Mouse (Mus musculus): ENCODE results near the gene Dhx33. TPM values are rescaled to one million over a fixed set of nuclear protein-coding genes. Genes with fewer than 3 reads are reported as not detected.

The Dhx33 gene
- polyA plus RNA-seq, 1 experiment from 2014 or later, result 12.3 TPM

- 83% methylated on average over 1 of the region's 1 CpGs for WGBS
- ATAC-seq (ENCODE audit: low FRiP score), result no peak
- H3K4me3 ChIP-seq (replicated peaks), result no peak overlapping the region
- peaks cover 18% of the 10 kb centered on the region for H3K36me3 ChIP-seq
- H3K4me1 ChIP-seq, result peaks cover 39% of the 10 kb centered on the region
- no peak overlapping the region for H3K9ac ChIP-seq (replicated peaks)
- no peak overlapping the region for H3K27ac ChIP-seq (replicated peaks)
- no peaks in the 10 kb centered on the region for H3K9me3 ChIP-seq (replicated peaks)
- no peak overlapping the region for H3K4me2 ChIP-seq
- no peaks in the 10 kb centered on the region for H3K27me3 ChIP-seq (replicated peaks)
These were observed 12.8 kb upstream of the Dhx33 start for GRCm38 (mm10) chr11:71017051-71017450.

GRCm38 (mm10) chr11:71012743-71013142 lies 8.5 kb upstream of the Dhx33 start:
- no peaks in the 10 kb centered on the region for H3K27me3 ChIP-seq (replicated peaks)

GRCm38 (mm10) chr11:71008321-71008720 lies 4.1 kb upstream of the Dhx33 start:
- H3K27me3 ChIP-seq (replicated peaks), result no peaks in the 10 kb centered on the region
- H3K4me1 ChIP-seq, result peaks cover 8% of the 10 kb centered on the region
- no peak overlapping the region for H3K9ac ChIP-seq (replicated peaks)
- 93% methylated on average over 3 of the region's 3 CpGs for WGBS
- H3K9me3 ChIP-seq (replicated peaks), result no peaks in the 10 kb centered on the region
- H3K4me3 ChIP-seq (replicated peaks), result no peak overlapping the region
- H3K36me3 ChIP-seq, result peaks cover 40% of the 10 kb centered on the region
- H3K4me2 ChIP-seq, result no peak overlapping the region
- ATAC-seq (ENCODE audit: low FRiP score), result no peak
- no peak overlapping the region for H3K27ac ChIP-seq (replicated peaks)

More at GRCm38 (mm10) chr11:71012743-71013142, 8.5 kb upstream of the Dhx33 start:
- no peak for ATAC-seq (ENCODE audit: low FRiP score)
- Histone ChIP-seq H3K4me1 (peaks cover 17% of the 10 kb centered on the region), H3K9ac (replicated peaks) (no peak overlapping the region), H3K36me3 (peaks cover 49% of the 10 kb centered on the region), H3K4me3 (replicated peaks) (no peak overlapping the region), H3K27ac (replicated peaks) (no peak overlapping the region), H3K4me2 (no peak overlapping the region), H3K9me3 (replicated peaks) (no peaks in the 10 kb centered on the region)
- WGBS, result 95% methylated on average over 7 of the region's 7 CpGs

- WGBS, result 91% methylated on average over 7 of the region's 7 CpGs
- Histone ChIP-seq H3K4me3 (replicated peaks) (no peak overlapping the region), H3K4me1 (peaks cover 13% of the 10 kb centered on the region), H3K9ac (replicated peaks) (no peak overlapping the region), H3K27ac (replicated peaks) (no peak overlapping the region), H3K36me3 (peaks cover 39% of the 10 kb centered on the region), H3K4me2 (no peak overlapping the region), H3K9me3 (replicated peaks) (no peaks in the 10 kb centered on the region), H3K27me3 (replicated peaks) (no peaks in the 10 kb centered on the region)
- ATAC-seq (ENCODE audit: low FRiP score), result no peak
These were observed 3.6 kb upstream of the Dhx33 start for GRCm38 (mm10) chr11:71007831-71008230.

- H3K4me1 ChIP-seq, result peaks cover 21% of the 10 kb centered on the region
- WGBS, result 96% methylated on average over 6 of the region's 6 CpGs
These were observed 2.8 kb upstream of the Dhx33 start for GRCm38 (mm10) chr11:71007026-71007425.

GRCm38 (mm10) chr11:71005046-71005445 lies 809 bp upstream of the Dhx33 start:
- H3K9ac ChIP-seq (replicated peaks), result no peak overlapping the region
- 66% methylated on average over 5 of the region's 5 CpGs for WGBS
- H3K36me3 ChIP-seq, result peaks cover 20% of the 10 kb centered on the region
- peaks cover 22% of the 10 kb centered on the region for H3K4me1 ChIP-seq
- ATAC-seq (ENCODE audit: low FRiP score), result no peak
- H3K27me3 ChIP-seq (replicated peaks), result no peaks in the 10 kb centered on the region
- H3K9me3 ChIP-seq (replicated peaks), result no peaks in the 10 kb centered on the region
- H3K27ac ChIP-seq (replicated peaks), result 0 out of 2 replicates have a peak overlapping the region, but pooled peaks have one; percentile 41
- peak overlapping the region; percentile 99 for H3K4me3 ChIP-seq (replicated peaks)
- peak overlapping the region; percentile 57 for H3K4me2 ChIP-seq

More at GRCm38 (mm10) chr11:71007026-71007425, 2.8 kb upstream of the Dhx33 start:
- no peak overlapping the region for H3K4me2 ChIP-seq
- H3K9ac ChIP-seq (replicated peaks), result no peak overlapping the region
- peaks cover 30% of the 10 kb centered on the region for H3K36me3 ChIP-seq
- H3K4me3 ChIP-seq (replicated peaks), result no peak overlapping the region
- H3K27me3 ChIP-seq (replicated peaks), result no peaks in the 10 kb centered on the region
- H3K27ac ChIP-seq (replicated peaks), result no peak overlapping the region
- H3K9me3 ChIP-seq (replicated peaks), result no peaks in the 10 kb centered on the region
- ATAC-seq (ENCODE audit: low FRiP score), result no peak

- peaks cover 22% of the 10 kb centered on the region for H3K36me3 ChIP-seq
- peaks cover 22% of the 10 kb centered on the region for H3K4me1 ChIP-seq
- no peaks in the 10 kb centered on the region for H3K9me3 ChIP-seq (replicated peaks)
- H3K4me2 ChIP-seq, result peak overlapping the region; percentile 91
- peak overlapping the region; percentile 99 for H3K4me3 ChIP-seq (replicated peaks)
- H3K27me3 ChIP-seq (replicated peaks), result no peaks in the 10 kb centered on the region
- H3K27ac ChIP-seq (replicated peaks), result peak overlapping the region; percentile 82
- H3K9ac ChIP-seq (replicated peaks), result peak overlapping the region; percentile 77
- WGBS, result 1% methylated on average over 49 of the region's 49 CpGs
- ATAC-seq (ENCODE audit: low FRiP score), result peak; percentile 74
These were observed 474 bp downstream of the Dhx33 start for GRCm38 (mm10) chr11:71003611-71004315.

GRCm38 (mm10) chr11:71001167-71001566 lies 3.1 kb downstream of the Dhx33 start:
- H3K9ac ChIP-seq (replicated peaks), result no peak overlapping the region
- H3K27ac ChIP-seq (replicated peaks), result no peak overlapping the region
- ATAC-seq (ENCODE audit: low FRiP score), result no peak
- H3K4me3 ChIP-seq (replicated peaks), result no peak overlapping the region
- H3K36me3 ChIP-seq, result peaks cover 42% of the 10 kb centered on the region
- peaks cover 22% of the 10 kb centered on the region for H3K4me1 ChIP-seq
- WGBS, result 88% methylated on average over 4 of the region's 4 CpGs
- no peaks in the 10 kb centered on the region for H3K27me3 ChIP-seq (replicated peaks)
- no peak overlapping the region for H3K4me2 ChIP-seq
- no peaks in the 10 kb centered on the region for H3K9me3 ChIP-seq (replicated peaks)

GRCm38 (mm10) chr11:70982557-70983228 lies 21.5 kb downstream of the Dhx33 start, which contains the start of gene C1qbp:
Gene C1qbp (minus strand): TSS chr11:70983026.
- Histone ChIP-seq H3K9ac (replicated peaks) (peak within 1 kb of the TSS; percentile 93), H3K9me3 (replicated peaks) (no peaks in the 10 kb centered on the region), H3K4me2 (peak within 1 kb of the TSS; percentile 69), H3K27ac (replicated peaks) (peak within 1 kb of the TSS; percentile 74), H3K4me3 (replicated peaks) (peak within 1 kb of the TSS; percentile 99), H3K27me3 (replicated peaks) (no peaks in the 10 kb centered on the region), H3K4me1 (peaks cover 17% of the 10 kb centered on the region), H3K36me3 (peaks cover 68% of the 10 kb centered on the region)
- peak; percentile 95 for ATAC-seq (ENCODE audit: low FRiP score)
- WGBS, result under 1% methylated on average over 53 of the region's 64 CpGs

- 9% methylated on average over 12 of the region's 12 CpGs for WGBS
- H3K27me3 ChIP-seq (replicated peaks), result no peaks in the 10 kb centered on the region
- H3K4me1 ChIP-seq, result peaks cover 17% of the 10 kb centered on the region
- ATAC-seq (ENCODE audit: low FRiP score), result no peak
- H3K36me3 ChIP-seq, result peaks cover 68% of the 10 kb centered on the region
- H3K9me3 ChIP-seq (replicated peaks), result no peaks in the 10 kb centered on the region
- peak overlapping the region; percentile 93 for H3K9ac ChIP-seq (replicated peaks)
- H3K27ac ChIP-seq (replicated peaks), result no peak overlapping the region
- peak overlapping the region; percentile 69 for H3K4me2 ChIP-seq
- peak overlapping the region; percentile 99 for H3K4me3 ChIP-seq (replicated peaks)
These were observed 22.2 kb downstream of the Dhx33 start for GRCm38 (mm10) chr11:70982030-70982429.

GRCm38 (mm10) chr11:70980751-70981510 lies 23.3 kb downstream of the Dhx33 start:
- WGBS, result 96% methylated on average over 14 of the region's 14 CpGs
- Histone ChIP-seq H3K9me3 (replicated peaks) (no peaks in the 10 kb centered on the region), H3K27ac (replicated peaks) (no peak overlapping the region), H3K9ac (replicated peaks) (no peak overlapping the region), H3K36me3 (peaks cover 68% of the 10 kb centered on the region), H3K4me1 (peaks cover 17% of the 10 kb centered on the region), H3K4me3 (replicated peaks) (0 out of 2 replicates have a peak overlapping the region, but pooled peaks have one; percentile 99), H3K27me3 (replicated peaks) (no peaks in the 10 kb centered on the region), H3K4me2 (peak overlapping the region; percentile 69; the same call in 1 of the 2 replicates)
- ATAC-seq (ENCODE audit: low FRiP score), result no peak
